8 mouse cellular contexts compared by ENCODE assay signal in the genomic region with DNA sequence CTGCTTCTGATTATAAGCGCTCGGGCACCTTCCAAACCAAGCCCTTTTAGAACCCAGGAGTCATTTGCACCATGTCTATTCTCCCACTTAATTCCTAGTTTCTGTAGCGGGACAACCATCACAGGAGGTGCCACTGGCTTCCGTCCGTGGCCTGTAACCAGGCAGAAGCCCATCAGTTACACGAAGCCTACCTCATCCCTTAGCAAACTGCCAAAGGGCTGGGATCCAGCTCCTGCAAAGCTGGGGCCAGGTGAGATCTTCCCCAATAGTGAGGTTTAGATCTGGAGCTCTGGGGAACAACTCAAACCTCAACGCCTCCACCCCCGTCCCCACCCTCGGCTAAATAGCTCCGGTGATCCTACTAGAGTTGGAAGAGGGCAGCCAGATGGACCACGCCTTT. TPM values are rescaled to one million over a fixed set of nuclear protein-coding genes. Genes with fewer than 3 reads are reported as not detected.
DNase-seq lines count a peak whose midpoint lies in the region; ATAC-seq and TF ChIP-seq lines count a peak whose summit lies in the region.

No protein-coding gene starts in this region.

- no peaks in the 10 kb centered on the region for H3K9me3 ChIP-seq in kidney, embryonic 14.5 days (ENCODE audit: control insufficient read depth, low read length)
- no peaks in the 10 kb centered on the region for H3K9me3 ChIP-seq in embryonic facial prominence, embryonic 10.5 days
- no peaks in the 10 kb centered on the region for H3K9me3 ChIP-seq in hindbrain, postnatal 0 days (ENCODE audit: low read length)

- peaks cover 9% of the 10 kb centered on the region for H3K4me1 ChIP-seq in kidney, embryonic 14.5 days (ENCODE audit: control insufficient read depth, insufficient read depth, low read length)
- peaks cover 26% of the 10 kb centered on the region for H3K4me1 ChIP-seq in embryonic facial prominence, embryonic 10.5 days
- H3K4me1 ChIP-seq in hindbrain, postnatal 0 days (ENCODE audit: insufficient read depth, low read length) = peaks cover 17% of the 10 kb centered on the region

- H3K9ac ChIP-seq in kidney, embryonic 14.5 days (ENCODE audit: low read depth, low read length) = peak overlapping the region; percentile 59
- H3K9ac ChIP-seq in hindbrain, postnatal 0 days (replicated peaks; ENCODE audit: low read length) = peak overlapping the region; percentile 74

- peak overlapping the region; percentile 52; the same call in 1 of the 2 replicates for H3K27ac ChIP-seq in kidney, embryonic 14.5 days (ENCODE audit: low read depth, low read length)
- peak overlapping the region; percentile 90 for H3K27ac ChIP-seq in embryonic facial prominence, embryonic 10.5 days (replicated peaks)
- peak overlapping the region; percentile 73 for H3K27ac ChIP-seq in hindbrain, postnatal 0 days

- no peaks in the 10 kb centered on the region for H3K27me3 ChIP-seq in kidney, embryonic 14.5 days (ENCODE audit: control insufficient read depth, insufficient read depth, low read length)
- no peaks in the 10 kb centered on the region for H3K27me3 ChIP-seq in embryonic facial prominence, embryonic 10.5 days (replicated peaks; ENCODE audit: low read depth, poor library complexity, severe bottlenecking)
- H3K27me3 ChIP-seq in hindbrain, postnatal 0 days (ENCODE audit: insufficient read depth, low read length) = no peaks in the 10 kb centered on the region

- DNase-seq in kidney, adult 9 months = no peak
- DNase-seq in embryonic facial prominence, embryonic 10.5 days (ENCODE audit: low spot score) = no peak
- no peak for DNase-seq in hindbrain, postnatal 0 days (ENCODE audit: low spot score)
- DNase-seq in neural tube, embryonic 10.5 days (ENCODE audit: extremely low spot score, low spot score) = peak; percentile 29
- no peak for DNase-seq in retina, embryonic 14.5 days (ENCODE audit: low spot score)
- DNase-seq in adrenal gland, adult 8-10 months = no peak

- H3K4me3 ChIP-seq in kidney, embryonic 14.5 days (ENCODE audit: low read length) = peak overlapping the region; percentile 62
- peak overlapping the region; percentile 82 for H3K4me3 ChIP-seq in embryonic facial prominence, embryonic 10.5 days
- H3K4me3 ChIP-seq in hindbrain, postnatal 0 days (ENCODE audit: low read length) = peak overlapping the region; percentile 62

- WGBS in kidney, embryonic 14.5 days = 62% methylated on average over 11 of the region's 11 CpGs
- 59% methylated on average over 11 of the region's 11 CpGs for WGBS in embryonic facial prominence, embryonic 10.5 days
- 57% methylated on average over 11 of the region's 11 CpGs for WGBS in hindbrain, postnatal 0 days

- no peak for TF ChIP-seq CTCF in hindbrain, postnatal 0 days (IDR thresholded peaks at IDR 0.05; ENCODE audit: low read depth)

- ATAC-seq in kidney, embryonic 14.5 days (ENCODE audit: low FRiP score, low TSS enrichment) = peak; percentile 4; the same call in 1 of the 2 replicates
- ATAC-seq in hindbrain, postnatal 0 days = no peak
- ATAC-seq in frontal cortex, adult (ENCODE audit: low TSS enrichment) = no peak

- peak overlapping the region; percentile 50 for H3K4me2 ChIP-seq in kidney, embryonic 14.5 days (replicated peaks; ENCODE audit: low read depth, low read length)
- peak overlapping the region; percentile 68 for H3K4me2 ChIP-seq in hindbrain, postnatal 0 days (ENCODE audit: low read depth, low read length)

- H3K36me3 ChIP-seq in kidney, embryonic 14.5 days (ENCODE audit: control insufficient read depth, insufficient read depth, low read length) = peaks cover 69% of the 10 kb centered on the region
- H3K36me3 ChIP-seq in embryonic facial prominence, embryonic 10.5 days (replicated peaks) = peaks cover 85% of the 10 kb centered on the region
- H3K36me3 ChIP-seq in hindbrain, postnatal 0 days (ENCODE audit: insufficient read depth, low read length) = peaks cover 44% of the 10 kb centered on the region

RNA-seq across cellular contexts. Expression of gene Cd2bp2, which starts 0.6 kb away (rescaled TPM):
- polyA plus RNA-seq in kidney, embryonic 14.5 days (2014; fragmentation: Nextera tagmentation; extraction: Ambion mirVana) = 41.0 and 57.6 TPM in 2 replicates
- polyA plus RNA-seq in embryonic facial prominence, embryonic 10.5 days (2016; fragmentation: Nextera tagmentation; extraction: Ambion mirVana) = 89.9 and 93.4 TPM in 2 replicates
- 59.7 and 75.0 TPM in 2 replicates for total RNA-seq in hindbrain, postnatal 0 days (2014; rRNA removed)
- 57.0 and 62.3 TPM in 2 replicates for polyA plus RNA-seq in hindbrain, postnatal 0 days (2015; fragmentation: Nextera tagmentation; extraction: Ambion mirVana)
- total RNA-seq in adrenal gland, adult 8-10 months (2022) = 10 to 100 TPM; 61.9 to 89.2 (median 70.0) TPM

RNA-seq across cellular contexts. Expression of gene Tbc1d10b, which starts 11.8 kb away (rescaled TPM):
- 13.5 and 19.7 TPM in 2 replicates for polyA plus RNA-seq in kidney, embryonic 14.5 days (2014; fragmentation: Nextera tagmentation; extraction: Ambion mirVana)
- 31.3 and 34.4 TPM in 2 replicates for polyA plus RNA-seq in embryonic facial prominence, embryonic 10.5 days (2016; fragmentation: Nextera tagmentation; extraction: Ambion mirVana)
- total RNA-seq in hindbrain, postnatal 0 days (2014; rRNA removed) = 68.6 and 69.4 TPM in 2 replicates
- 25.4 and 28.1 TPM in 2 replicates for polyA plus RNA-seq in hindbrain, postnatal 0 days (2015; fragmentation: Nextera tagmentation; extraction: Ambion mirVana)
- total RNA-seq in adrenal gland, adult 8-10 months (2022) = 10 to 100 TPM; 47.9 to 63.7 (median 57.0) TPM

RNA-seq across cellular contexts. Expression of gene Mylpf, which starts 12.2 kb away (rescaled TPM):
- polyA plus RNA-seq in kidney, embryonic 14.5 days (2014; fragmentation: Nextera tagmentation; extraction: Ambion mirVana) = 10.3 and 11.2 TPM in 2 replicates
- polyA plus RNA-seq in embryonic facial prominence, embryonic 10.5 days (2016; fragmentation: Nextera tagmentation; extraction: Ambion mirVana) = 9.3 and 10.7 TPM in 2 replicates
- total RNA-seq in hindbrain, postnatal 0 days (2014; rRNA removed) = 15.5 TPM in 1 of 2 replicates, not detected in the other
- polyA plus RNA-seq in hindbrain, postnatal 0 days (2015; fragmentation: Nextera tagmentation; extraction: Ambion mirVana) = 3.0 and 3.1 TPM in 2 replicates
- total RNA-seq in adrenal gland, adult 8-10 months (2022) = 1 to 10 TPM; 2.8 to 6.2 (median 3.7) TPM

RNA-seq across cellular contexts. Expression of gene Zfp553, which starts 36.4 kb away (rescaled TPM):
- 23.0 and 26.2 TPM in 2 replicates for polyA plus RNA-seq in kidney, embryonic 14.5 days (2014; fragmentation: Nextera tagmentation; extraction: Ambion mirVana)
- polyA plus RNA-seq in embryonic facial prominence, embryonic 10.5 days (2016; fragmentation: Nextera tagmentation; extraction: Ambion mirVana) = 73.5 and 75.8 TPM in 2 replicates
- 41.0 and 43.3 TPM in 2 replicates for total RNA-seq in hindbrain, postnatal 0 days (2014; rRNA removed)
- 31.7 and 33.9 TPM in 2 replicates for polyA plus RNA-seq in hindbrain, postnatal 0 days (2015; fragmentation: Nextera tagmentation; extraction: Ambion mirVana)
- total RNA-seq in adrenal gland, adult 8-10 months (2022) = 10 to 100 TPM; 11.6 to 19.5 (median 15.0) TPM

RNA-seq across cellular contexts. Expression of gene Sept1, which starts 36.4 kb away (rescaled TPM):
- 18.5 and 21.6 TPM in 2 replicates for polyA plus RNA-seq in kidney, embryonic 14.5 days (2014; fragmentation: Nextera tagmentation; extraction: Ambion mirVana)
- 27.3 and 30.0 TPM in 2 replicates for polyA plus RNA-seq in embryonic facial prominence, embryonic 10.5 days (2016; fragmentation: Nextera tagmentation; extraction: Ambion mirVana)
- total RNA-seq in hindbrain, postnatal 0 days (2014; rRNA removed) = 4.6 and 5.0 TPM in 2 replicates
- 3.8 and 5.2 TPM in 2 replicates for polyA plus RNA-seq in hindbrain, postnatal 0 days (2015; fragmentation: Nextera tagmentation; extraction: Ambion mirVana)
- 10 to 100 TPM in 2 of 4 experiments, 1 to 10 TPM in 2; 9.1 to 11.2 (median 10.3) TPM for total RNA-seq in adrenal gland, adult 8-10 months (2022)
